Mouse (Mus musculus) monocyte, adult 2 months (primary cell): ENCODE measurements at regions not wholly inside any gene's neighbourhood (a gene's known extent, or its start where the extent isn't known, plus 50 kb on each side); places are given as distances from the start of the nearest gene placed in this dataset.
"Not testable (repeated sequence)": the region's sequence is repeated elsewhere in the genome, so short reads cannot be mapped to it uniquely, and the experiment has no call there.

Experiments used
- DNase-seq, 2 experiments: peaks; one replicate each; pipeline ENCODE4 v3.0.0; 2022; ENCODE audit warnings: low spot score in 2 of 2, low read depth in 1 of 2

DNA sequence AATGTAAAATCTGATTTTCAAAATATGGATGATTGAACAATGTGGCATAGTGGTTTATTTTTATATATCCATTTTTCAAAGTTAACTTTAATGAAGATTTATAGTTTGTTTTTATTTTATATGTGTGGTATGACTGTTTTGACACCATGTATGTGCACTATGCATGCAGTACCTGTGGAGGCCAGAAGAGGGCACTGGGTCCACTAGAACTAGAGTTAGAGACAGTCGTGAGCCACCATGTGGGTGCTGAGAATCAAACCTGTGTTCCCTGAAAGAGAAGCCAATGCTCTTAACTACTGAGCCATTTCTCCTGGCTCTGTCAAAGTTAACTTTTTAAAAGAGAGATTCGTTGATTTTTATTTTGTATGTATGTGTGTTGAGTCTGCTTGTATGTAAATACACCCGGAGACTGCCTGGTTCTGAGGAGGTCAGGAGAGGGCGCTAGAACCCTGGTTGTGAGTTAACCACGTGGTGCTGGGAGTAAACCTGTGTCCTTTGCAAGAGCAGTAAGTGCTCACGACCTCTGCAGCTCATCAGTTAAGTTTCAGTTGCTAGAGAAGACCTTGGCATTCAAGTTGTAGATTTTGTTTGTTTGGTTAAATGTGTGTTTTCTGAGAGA is 266.3 kb upstream of the Nr5a2 start:
- DNase-seq = no peak

DNA sequence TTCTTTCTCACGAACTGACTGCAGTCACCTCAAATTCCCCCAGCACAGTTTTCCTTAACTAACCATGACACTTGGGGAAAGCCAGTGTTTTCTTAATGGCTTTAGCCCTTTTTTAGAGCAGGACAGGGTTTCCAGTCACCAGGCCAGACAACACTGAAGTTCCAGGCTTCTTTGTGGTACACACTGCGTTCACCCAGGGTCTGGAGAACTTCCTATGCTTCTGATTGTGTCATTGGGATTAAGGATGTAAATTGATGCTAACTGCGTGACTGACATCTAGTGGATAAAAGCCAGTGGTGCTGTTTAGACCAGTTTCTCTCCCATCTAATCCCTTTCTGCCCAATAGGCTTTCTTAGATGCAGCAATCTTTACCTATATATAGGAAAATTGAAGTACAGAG is 265.2 kb upstream of the Nr5a2 start:
- no peak for DNase-seq

DNA sequence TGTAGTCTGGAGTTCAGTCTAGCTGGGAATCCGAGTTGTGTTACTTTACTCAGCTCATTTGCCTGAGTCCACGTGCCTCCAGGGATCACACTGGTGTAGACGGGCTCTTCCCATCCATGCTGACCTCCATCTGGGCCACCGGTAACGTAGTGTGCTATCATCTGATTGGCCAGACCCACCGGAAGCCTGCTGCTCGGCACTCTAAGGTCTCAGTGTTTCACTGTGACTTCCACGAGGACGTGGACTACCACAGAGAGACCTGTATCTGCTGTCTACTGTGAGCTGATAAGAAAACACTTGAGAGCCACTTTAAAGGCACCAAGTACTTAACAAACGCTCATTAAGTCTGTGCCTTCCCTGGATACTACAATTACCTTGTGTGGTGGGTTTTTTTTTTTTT is 262.8 kb upstream of the Nr5a2 start:
- no peak for DNase-seq

DNA sequence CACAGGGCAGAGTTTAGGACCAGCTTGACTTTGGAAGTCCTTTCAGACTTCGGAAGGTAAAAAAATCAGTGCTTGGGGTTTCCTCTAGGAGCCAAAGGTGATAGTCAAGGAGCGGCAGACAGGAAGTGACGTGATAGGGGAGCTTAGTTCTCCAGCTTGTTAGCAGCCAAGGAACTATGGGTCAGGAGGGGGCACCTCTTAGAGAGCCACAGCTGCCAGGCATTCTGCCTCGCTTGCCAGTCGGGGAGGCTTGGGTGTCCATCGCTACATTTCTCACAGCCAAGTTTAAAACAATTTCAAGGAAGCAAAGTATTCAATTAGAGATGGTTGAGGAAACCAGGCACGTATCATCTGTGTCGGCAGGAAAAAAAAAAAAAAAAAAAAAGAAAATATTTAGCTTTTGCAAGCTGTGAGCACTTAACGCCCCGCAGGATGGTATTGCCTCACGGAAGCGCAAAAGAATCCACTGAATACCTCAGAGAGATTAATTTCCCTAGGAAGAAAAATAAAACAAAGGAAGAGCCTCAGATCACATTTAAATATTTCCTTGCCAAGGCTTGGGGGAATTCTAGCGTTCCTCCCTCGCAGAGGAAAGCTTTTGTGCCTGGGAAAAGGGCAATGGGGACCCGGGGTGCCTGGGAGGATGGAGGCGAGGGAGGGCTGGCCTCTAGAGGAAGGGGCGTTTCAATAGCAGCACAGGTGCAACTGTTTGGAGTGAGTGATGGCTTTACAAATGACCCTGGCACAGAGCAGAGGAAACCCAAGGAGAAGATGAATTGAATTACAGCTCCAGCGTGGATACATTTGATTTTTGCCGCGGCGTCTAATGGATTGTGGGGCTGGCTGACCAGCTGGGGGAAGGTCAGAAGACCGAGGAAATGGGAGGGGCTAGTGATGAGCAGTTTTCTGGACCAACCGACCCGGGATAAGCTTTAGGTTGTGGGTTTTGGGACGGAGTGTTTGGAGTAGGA is 261.1 kb upstream of the Nr5a2 start:
- DNase-seq = no peak

DNA sequence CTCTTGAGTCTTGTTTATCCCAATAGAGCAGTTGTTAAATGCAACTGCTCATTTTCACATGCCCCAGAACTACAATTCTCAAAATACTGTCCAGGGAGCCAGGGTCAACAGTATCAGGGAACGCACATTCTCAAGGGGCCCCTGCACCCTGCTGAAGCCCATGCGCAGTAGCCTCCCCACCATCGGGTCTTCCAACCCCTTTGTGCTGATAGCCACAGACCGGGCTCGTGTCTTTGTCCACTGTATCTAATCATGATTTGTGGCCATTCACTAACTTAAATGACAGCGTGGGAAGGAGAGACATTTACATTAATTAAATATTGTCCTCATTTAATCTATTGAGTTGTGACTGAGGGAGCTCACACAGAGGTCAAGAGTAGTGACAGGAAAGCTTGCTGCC is 260.0 kb upstream of the Nr5a2 start:
- DNase-seq = no peak

DNA sequence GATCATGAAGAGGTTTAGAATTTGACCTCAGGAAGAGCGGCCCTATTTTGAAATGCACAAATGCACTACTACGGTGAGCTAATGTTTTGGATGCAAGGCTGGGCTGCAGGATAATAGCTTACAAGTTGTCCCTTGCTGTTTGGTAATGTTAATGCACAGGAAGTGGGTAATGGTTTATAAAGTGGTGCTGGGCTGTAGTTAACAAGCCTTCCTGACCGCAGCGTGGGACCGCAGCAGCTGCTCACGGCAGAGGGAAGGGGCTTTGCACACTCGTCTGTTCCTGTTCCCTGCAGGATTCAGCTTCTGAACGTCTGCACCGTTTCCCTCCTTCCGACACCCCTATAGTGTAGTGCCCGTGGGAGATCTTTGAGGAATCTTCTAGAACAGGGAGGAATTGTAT is 258.4 kb upstream of the Nr5a2 start:
- no peak for DNase-seq

DNA sequence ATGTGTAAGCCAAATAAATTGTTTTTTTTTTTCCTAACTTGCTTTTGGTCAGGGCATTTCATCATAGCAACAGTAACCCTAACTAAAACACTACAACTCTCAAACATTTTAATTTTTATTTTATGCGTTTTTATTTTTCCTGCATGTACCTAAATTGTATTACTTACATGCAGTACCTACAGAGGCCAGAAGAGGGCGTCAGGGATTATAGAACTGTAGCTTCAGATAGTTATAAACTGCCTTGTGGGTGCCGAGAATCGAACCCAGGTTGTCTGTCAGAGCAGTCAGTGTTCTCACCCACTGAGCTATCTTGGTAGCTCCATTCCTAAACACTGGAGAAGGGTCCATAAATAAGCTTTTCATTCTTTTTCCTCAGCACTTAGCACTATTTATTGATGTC is 257.8 kb upstream of the Nr5a2 start:
- DNase-seq = no peak

DNA sequence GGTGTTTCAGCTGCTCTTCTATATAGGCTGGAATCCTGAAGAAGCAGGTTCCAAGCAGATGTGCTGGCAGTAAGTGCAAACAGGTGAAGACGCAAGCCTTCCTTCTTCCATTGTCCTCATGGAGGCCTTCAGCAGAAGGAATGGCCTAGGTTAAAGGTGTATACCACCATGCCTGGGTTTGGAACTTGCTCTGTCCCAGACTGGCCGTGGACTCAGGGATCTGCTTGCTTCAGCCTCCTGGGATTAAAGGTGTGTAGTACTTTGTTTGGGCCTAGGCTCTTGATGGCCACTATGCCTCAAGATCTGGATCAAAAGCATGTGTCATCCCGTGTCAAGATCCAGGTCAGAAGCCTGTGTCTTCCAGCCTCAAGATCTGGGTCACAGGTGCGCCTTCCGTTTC is 257.0 kb upstream of the Nr5a2 start:
- no peak for DNase-seq

DNA sequence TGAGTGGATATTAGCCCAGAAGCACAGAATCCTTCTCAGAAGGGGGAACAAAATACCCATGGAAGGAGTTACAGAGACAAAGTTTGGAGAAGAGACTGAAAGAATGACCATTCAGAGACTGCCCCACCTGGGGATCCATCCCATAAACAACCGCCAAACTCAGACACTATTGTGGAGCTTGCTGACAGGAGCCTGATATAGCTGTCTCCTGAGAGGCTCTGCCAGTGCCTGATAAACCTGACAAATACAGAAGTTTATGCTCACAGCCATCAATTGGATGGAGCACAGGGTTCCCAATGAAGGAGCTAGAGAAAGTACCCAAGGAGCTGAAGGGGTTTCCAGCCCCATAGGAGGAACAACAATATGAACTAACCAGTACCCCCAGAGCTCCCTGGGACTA is 254.1 kb upstream of the Nr5a2 start:
- not testable (repeated sequence) for DNase-seq

DNA sequence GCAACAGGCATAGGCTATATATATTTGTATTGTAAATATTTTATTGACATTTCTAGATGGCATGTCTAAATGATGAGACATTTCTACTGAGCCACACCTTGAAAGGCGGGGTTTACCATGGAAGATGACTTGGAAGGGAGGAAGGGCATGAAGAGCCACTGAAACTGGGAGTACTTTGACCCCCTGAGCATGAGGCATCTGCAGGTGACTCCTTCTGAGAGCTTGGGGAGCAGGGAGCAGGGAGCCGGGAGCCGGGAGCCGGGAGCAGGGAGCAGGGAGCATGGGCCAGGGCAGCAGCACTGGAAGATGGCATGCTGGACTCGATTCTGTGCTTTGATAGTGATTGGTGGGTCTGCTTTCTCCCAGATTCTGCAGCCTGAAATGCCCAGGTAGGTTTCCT is 253.5 kb upstream of the Nr5a2 start:
- no peak for DNase-seq

DNA sequence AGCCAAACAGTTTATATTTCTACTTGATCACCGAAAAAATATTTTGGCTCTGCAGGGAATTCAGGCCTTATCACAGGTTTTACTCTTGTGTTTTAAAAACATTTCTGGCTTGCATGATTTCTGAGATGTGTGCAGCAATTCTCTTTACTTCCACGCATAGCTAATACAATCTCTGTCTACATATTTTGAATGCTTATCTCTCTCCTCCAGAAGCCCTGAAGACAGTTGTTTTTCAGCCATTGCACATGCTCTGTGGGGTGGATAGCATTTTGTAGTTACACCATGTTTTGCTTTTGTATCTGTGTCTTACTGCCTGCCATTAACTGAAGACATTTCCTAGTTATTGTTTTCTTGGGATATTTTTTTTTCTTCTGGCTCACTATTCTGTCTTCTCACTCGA is 252.6 kb upstream of the Nr5a2 start:
- DNase-seq = no peak

DNA sequence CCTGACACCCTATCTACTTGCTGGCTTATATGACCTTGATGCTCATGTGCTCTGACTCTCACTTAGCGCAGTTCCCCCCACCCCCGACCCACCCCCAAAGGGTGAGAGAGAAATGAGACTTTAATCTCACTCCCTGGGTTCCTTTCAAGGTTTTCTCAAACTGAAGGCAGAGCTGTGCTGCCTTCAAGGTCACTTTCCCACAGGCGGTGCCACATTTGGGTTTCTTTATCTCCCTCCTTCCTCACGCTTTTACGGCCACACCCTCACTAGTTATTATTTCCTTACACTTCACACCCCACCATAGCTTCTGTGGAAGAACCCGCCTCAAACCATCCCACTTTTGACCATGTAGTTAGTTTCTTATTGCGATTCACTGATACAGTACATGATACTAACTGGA is 244.1 kb upstream of the Nr5a2 start:
- no peak for DNase-seq

DNA sequence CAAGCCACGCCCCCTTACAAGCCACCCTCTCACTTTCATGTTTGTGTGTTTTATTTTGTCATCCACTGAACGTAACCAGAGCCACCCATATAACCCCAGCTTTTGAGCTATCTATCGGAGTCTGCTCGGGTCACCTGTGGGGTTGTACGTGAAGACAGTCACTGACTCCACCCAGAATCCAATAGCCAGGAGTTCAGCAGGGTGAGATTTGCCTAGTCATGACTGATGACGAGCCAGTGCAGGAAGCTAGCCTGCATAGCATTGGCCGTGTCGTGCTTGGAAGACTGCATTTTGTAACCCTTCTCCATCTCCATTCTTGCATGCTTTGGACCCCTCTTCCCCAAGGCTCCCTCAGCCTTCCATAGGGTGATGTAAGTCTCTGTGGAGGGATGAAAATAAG is 243.3 kb upstream of the Nr5a2 start:
- DNase-seq = no peak

DNA sequence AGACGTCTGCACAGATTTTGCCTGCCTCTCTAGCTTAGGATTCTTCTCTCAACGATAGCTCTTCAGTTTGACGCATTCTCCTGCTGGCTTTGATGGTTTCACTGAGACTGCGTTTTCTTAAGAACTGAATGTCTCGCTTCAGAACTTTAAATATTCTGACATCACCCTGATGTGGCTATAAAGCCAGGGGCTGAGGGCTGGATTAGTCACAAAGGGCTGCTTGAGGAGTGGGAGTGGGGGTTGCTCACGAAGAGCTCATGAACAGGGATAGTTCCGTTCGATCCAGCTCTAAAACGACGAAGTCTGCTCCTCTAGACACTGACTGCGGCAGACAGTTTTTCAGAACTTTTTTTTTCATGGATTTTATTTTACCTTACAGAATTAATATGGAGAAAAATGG is 240.7 kb upstream of the Nr5a2 start:
- no peak for DNase-seq

DNA sequence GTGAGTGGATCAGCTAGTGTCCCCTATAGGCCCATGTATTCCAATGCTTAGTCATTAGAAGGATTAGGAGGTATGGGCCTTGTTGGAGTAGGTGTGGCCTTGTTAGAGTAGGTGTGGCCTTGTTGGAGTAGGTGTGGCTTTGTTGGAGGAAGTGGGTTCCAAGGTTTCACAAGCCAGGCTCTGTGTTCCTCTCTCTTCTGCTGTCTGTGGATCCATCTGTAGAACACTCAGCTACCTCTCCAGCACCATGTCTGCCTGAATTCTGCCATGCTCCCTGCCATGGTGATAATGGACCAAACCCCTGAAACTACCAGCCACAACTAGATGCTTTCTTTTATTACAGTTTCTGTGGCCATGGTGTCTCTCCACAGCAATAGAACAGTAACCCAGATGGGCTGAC is 235.7 kb upstream of the Nr5a2 start:
- no peak for DNase-seq

DNA sequence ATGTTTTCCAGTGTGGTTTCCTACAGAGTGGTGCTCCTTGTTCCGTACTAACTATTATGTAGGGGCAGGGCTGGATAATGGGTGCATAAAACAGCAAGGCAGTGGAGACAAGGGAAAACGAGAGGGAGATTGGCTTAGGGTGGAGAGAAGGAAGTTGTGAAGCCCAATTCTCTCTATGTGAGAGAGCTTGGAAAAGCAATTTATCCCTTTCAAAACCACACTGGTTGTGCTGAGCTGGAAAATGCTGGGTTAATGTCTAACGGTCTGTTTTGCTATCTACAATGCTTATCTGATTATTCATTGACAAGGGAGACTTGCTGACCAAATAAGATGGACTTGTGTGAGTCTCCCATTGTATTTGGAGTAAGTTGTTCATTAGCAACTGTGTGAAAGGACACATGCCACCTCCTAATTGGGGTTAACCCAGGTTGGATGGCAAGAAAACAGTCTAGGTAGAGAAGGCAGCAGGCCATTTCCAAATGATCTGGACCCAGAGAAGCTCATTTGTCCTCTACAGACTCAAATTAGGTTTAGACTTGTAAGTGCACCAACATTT is 234.9 kb upstream of the Nr5a2 start:
- DNase-seq = no peak

DNA sequence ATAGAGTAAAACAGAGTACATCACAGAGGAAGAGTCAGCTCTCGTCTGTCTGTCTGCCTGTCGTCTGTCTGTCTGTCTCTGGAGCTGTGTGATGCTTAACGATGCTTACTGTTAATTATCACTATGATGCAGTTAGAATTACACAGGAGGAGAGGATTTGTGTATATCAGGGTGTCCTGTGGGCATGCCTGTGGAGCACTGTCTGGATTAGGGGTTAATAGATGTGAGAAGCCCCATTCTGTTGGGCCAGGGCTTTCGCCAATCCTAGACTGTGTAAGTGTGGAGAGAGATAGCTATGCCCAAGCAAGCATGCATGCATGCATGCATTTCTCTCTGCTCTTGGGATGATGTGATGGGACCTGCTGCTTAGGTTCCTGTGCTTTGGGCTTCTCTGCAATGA is 218.0 kb upstream of the Nr5a2 start:
- DNase-seq = no peak

DNA sequence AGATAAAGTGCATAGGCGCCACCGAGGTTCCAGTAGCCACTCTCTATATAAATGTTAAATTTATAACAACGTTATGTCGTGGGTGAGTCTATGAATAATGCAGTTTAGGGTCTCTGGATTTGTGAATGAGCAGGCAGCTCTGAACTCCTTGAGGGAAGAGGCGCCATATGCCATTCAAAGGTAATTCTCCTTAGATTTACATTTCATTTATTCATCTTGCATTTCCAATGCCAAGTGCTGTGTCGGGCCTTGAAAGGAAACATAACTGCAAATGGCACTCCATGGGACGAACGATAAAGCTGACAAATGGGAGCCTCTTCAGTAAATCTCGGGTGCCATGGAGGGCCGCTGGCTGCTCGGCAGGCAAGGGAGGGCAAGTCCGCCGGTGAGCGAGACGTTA is 216.4 kb upstream of the Nr5a2 start:
- no peak for DNase-seq

DNA sequence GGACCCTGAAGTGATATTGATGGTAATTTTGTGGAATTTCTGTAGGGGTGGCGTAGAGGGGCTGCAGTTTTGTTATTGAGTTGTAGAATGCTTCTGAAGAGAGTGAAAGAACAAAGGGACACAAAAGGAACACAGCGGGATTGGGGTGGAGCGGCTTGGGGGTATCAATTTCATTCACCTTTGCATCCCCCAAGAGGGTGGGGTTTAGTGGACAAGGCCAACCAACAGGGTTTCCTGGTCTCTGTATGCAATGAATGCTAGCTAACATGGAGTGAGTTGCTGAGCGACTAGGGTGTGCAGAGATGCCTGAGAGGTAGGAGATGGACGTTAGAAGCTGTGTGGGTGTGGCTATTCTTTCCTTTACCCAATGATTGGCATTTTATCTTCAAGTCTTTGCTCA is 213.8 kb upstream of the Nr5a2 start:
- DNase-seq = no peak

DNA sequence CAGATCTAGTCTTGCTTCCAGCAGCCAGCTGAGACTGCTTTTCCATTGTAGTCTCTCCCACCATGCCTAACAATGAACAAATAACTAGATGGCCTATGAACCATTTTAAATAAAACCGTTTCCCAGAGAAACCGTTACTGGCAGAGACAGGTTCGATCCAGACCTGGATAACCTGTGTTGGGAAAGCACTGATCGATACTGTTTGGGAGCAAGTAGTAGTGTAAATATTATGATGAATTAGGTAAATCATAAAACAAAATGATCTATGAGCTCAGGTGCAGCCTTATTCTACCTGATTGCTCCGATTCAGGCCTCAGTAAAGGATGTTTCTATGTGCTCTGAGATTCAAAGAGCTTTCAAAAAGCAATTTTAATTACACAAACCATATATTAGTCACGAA is 211.9 kb upstream of the Nr5a2 start:
- no peak for DNase-seq

DNA sequence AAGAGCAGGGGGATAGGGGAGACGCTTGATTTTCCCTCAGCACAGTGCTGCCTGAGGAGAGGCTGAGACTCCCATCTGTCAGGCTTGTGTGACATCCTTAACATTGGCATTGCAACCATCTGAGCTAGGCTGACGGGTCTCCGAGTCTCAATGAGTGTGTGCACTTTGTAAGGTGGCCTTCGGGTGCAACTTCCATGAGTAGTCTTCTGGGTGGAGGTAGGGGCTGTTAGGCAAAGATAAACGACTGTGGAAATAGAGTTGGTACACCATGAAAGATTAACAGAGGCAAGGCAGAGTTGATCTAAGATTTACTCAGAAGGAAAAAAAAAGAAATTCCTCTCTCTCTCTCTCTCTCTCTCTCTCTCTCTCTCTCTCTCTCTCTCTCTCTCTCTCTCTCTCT is 211.2 kb upstream of the Nr5a2 start:
- DNase-seq = no peak

DNA sequence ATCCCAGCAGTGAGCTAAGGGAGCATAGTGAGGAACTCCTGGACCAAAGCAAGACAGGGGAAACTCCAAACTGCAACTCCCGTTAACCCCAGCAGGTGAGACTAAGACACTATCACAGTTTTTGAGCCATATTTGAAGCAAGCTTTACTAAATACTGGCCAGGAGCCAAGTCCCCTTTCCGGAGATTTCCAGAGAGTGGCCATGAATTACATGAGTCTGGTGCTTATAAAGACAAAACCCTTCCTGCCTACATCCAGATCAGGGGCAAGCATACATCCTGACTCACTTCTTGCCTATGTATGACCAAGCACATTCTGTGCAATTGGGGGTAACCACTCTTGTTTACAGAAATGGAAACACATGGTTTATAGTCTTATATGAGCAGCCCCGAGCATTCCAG is 187.6 kb upstream of the Nr5a2 start:
- no peak for DNase-seq
